Mouse (Mus musculus) CD4-positive, CD25-positive, alpha-beta regulatory T cell, adult 2 months (primary cell): ENCODE measurements around the gene Lrrc15.

Experiments used
- DNase-seq: peaks from one replicate; pipeline ENCODE4 v3.0.0-alpha.2; 2012; ENCODE audit warnings: low read depth, low spot score

Lrrc15 gene

DNA sequence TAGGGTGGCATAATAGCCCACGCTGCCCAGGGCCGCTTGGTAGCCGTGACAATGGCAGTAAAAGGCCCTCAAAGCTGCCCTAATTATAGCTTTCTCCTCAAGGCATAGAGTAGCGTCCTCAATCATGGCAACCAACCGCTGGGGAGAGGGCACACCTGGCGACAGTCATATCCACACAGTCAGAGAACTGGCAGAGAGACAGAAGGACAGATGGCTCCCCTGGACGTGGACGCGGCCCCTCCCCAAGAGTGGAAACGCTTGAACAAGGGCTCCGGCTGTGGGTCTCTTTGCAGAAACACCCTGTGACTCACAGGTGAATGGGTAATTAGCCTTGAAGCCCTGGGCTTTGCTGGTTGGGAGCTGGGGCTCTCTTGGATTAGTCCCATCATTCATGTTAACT lies 4.7 kb downstream of the Lrrc15 start:
- no peak for DNase-seq

DNA sequence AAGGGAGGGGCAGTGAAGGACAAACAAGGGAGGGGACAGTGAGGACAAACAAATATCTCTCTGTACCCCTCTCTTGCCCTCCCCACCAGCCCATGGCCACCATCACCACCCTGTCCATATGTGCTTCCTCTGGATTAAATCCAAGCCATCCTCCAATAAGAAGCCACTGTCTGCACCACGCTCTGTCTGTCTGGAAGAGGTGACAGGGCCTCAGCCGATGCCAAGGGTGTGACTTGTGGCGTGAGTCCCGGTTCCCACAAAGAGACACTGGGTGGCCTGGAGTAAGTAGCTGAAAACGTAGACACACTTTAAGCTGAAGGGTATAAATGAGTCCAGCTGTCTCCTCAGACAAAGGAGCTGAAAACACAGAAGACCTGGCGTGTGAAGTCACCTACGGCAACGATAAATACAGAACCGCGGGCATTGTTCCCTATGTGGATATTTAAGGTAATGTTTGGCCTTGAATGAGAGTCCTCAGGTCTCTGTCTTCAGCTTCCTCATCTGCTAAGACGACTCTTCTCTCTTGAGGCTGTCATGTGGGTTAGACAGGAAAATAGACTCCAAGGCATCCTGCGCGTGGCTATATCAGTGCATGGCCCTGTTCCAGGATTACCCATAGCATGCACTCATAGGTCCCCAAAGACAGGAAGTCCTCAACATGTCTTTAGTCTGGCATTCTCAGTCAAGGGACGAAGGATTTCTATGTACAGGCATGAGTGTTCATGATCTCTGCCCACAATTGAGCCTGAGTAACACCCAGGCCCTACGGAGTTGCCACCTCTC lies 7.3 kb downstream of the Lrrc15 start:
- DNase-seq, result no peak

DNA sequence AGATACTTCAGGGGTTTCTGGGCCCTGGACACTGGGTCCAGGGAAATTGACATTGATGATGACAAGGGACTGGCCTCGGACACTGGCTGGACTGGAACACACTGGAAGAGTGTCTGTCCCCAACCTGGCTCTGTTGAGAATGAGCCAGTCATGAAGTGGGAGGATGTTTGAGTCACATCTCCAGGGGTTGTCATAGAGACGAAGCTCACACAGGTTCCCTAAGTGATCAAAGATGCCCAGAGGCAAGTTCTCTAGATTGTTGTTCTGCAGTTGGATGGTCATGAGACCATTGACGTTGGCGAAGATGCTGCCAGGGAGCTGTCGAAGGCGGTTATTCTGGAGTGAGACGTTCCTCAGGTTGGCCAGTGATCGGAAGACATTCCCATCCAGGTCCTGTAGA lies 10.0 kb downstream of the Lrrc15 start:
- DNase-seq, result no peak

DNA sequence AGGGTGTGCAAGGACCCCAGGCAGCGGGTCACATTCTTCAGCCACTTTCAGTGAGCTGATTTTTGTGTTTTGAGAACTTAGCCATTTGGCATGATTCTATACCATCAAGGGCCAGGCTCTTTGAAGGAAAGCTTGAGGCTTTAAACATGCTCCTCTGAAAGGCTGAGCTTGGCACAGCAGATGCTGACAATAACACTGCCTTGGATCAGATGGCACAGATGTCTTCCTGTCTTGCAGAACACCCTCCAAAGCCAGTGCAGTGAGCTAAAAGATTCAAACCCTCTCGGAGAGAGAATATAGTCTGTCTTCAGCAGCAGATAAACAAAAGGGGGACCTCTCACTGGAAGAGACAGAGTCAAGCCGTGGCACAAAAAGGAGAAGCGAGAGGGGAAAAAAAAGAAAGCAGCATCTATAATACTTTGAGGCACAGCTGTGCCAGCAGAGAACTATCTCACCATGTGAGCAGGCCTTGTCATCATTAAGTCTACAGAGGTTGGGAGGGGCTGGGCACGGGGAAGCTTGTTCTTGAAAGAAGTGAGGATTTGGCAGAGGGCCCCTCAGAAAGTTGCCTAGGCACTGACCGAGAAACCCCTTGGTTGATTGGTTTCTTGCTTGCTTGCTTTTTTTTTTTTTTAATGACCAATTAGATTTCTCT lies 11.0 kb downstream of the Lrrc15 start:
- DNase-seq, result no peak

DNA sequence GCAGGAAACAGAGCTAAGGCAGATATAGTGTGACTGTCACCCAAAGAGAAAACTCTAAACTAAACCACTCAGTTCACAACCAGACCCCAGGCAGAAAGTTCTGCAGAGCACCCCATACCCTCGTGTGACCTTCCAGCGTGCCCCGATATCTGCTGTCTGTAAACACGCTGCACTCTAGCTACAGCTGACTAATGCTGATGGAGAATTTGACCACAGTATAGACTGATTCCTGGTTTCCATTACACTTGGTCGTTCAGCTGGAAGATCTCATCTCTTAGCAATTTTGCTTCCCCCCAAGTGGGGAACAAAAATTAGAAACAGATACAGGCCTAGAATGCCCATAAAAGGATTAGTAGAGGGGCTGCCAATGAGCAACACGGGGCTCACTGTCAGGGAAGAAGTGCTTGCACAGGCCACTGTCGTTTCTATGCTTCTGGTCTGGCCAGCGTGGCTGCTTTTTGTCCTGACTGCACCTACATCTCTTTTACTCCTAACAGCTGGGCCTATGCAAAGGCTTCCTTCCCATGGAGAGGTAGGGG lies 11.8 kb downstream of the Lrrc15 start:
- no peak for DNase-seq

DNA sequence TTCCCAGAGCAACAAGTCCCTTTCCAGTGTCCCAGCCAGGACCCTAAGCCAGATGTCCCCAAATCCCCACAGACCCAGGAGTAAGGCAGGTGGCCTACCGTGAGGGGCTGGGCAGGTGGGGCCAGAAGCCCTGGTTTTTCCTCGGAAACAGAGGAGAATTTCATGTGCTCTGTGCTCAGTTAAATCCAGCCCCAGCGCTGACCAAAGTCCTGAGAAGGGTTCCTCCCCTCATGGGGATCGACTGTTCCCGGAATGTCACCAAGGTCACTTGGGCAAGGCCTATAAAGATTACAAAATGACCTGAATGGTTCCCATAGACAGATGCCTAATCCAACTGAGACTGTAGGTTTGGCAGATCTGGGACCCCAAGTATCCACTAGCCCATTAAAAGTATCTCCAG lies 15.7 kb downstream of the Lrrc15 start, which contains the start of gene Cpn2:
Gene Cpn2 (minus strand): TSS at position 141 of the 400 bp plus-strand sequence.
- DNase-seq, result no peak

DNA sequence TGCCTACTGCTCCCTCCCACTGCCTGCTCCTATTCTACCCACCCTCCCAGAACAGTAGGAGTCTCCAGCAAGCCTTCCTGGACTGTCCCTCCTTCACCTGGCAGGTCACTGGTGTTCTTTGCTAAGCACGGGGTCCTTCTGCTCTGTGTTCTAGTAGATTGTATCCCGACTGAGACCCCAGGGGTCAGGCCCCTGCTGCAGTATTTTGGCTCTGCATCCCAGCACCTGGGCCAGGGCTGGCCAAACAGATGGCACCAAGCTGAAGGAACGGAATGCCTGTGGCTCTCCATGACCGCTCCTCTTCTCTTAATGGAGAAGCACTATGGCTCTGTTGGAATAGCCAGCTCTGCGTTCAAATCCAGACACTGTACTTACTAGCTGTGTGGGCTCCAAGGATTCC lies 16.5 kb downstream of the Lrrc15 start:
- DNase-seq, result no peak

DNA sequence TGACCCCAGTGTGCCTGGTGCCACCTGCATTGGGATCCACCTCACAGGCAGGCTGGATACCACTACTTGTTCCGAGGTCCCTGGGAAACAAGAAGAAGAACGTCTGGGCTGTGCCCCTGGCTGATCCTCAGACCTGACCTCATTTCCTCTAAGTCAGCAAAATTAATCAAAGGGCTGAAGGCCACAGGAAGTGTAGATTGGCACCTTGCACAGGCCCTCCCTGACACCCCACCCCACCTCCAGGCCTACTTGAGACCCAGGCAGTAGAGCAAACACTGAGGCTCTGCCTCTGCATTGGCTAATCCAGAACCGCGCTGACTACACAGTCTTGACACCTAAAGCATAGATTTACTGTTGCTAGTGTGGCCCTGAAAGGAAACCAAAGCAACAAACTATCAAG lies 17.4 kb downstream of the Lrrc15 start:
- no peak for DNase-seq

DNA sequence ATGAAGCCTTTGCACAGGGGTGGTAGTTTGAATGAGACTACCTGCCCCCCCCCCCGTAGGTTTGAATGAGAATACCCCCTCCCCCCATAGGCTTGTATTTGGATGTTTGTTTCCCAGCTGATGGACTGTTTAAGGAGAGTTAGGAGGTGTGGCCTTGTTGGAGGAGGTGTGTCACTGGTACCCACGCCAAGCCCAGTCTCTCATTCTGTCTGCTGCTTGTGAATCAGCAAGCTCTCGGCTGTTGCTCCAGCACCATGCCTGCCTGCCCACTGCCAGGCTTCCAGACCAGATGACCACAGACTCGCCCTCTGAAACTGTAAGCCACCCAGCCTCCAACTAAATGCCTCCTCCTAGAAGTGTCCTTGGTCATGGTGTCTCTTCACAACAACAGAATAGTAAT lies 19.9 kb downstream of the Lrrc15 start:
- no peak for DNase-seq

DNA sequence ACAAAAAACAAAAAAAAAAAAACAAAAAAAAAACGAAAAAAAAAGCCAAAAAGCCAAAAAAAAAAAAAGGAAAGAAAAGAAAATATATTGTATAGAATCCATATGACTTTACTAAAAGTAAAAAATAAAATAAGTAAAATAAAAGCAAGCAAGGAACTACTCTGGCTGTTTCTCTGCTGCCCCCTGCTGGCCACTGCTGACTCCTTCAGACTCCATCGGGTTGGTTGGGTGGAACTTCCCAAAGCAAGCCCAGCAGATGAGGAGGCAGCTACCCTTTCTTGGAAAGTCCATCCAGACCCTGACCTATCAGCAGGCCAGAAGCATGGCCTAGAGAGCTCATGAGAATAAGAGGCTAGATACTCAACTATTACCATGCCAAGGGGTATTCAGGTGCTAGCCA lies 20.4 kb downstream of the Lrrc15 start:
- DNase-seq, result peak; percentile 85

DNA sequence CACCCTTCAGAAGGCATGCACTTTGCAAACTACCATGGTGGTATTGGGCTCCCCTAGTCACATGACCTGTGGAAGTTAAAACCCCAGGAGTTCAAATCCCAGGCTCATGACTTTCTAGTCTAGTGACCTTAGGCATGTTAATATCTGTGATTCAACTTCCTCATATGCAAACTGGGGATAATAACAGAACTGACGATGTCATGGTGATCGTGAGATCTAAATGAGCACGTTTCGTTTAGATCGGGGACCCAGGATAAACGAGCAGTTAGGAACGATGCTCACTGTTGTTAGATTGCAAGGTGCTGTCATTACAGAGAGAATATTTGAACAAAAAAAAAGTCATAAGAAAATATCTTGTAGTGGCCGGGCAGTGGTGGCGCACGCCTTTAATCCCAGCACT lies 20.9 kb downstream of the Lrrc15 start:
- DNase-seq, result no peak

DNA sequence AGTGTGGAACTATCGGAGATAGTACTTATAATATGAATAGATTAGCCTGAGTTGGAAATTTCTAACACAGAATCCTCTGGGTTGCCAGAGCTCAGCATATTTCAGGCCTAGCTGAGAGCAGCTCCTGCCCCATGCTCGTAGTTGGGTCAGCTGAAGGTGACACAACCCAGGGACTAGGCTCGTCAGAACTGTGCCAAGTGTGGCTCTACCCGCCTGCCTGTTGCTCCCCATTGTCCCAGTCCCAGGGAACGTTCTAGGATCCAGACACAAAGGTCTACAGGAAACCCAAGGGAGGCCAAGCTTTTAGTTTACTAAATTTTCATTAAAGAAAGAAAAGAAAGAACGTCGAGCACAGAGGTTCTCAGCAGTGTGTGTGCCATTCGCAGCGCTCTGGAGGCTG lies 21.7 kb downstream of the Lrrc15 start:
- no peak for DNase-seq

DNA sequence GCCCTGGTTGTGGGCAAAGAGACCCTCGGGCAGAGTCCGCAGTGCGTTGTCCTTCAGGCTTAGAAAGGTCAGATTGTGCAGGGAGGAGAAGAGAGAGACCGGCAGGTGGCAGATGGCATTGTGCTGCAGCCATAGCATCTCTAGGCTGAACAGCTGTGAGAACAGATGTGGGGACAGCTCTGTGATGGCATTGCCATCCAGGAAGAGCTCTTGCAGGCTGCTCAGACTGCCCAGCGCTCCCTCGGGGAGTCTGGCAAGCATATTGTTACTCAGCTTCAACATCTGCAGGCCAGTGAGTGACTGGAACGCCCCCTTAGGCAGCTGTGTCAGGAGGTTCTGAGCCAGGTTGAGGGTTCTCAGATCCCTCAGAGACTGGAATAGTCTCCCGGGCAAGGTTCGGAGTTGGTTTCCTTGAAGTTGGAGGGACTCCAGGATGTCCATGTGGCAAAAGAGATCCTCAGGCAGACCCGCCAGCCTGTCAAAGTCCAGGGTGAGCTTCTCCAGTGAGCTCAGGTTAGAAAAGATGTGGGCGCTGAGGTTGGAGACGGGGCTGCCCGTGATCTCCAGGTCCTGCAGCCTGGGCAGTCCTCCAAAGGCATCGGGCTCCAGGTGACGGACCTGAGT lies 22.9 kb downstream of the Lrrc15 start:
- no peak for DNase-seq

DNA sequence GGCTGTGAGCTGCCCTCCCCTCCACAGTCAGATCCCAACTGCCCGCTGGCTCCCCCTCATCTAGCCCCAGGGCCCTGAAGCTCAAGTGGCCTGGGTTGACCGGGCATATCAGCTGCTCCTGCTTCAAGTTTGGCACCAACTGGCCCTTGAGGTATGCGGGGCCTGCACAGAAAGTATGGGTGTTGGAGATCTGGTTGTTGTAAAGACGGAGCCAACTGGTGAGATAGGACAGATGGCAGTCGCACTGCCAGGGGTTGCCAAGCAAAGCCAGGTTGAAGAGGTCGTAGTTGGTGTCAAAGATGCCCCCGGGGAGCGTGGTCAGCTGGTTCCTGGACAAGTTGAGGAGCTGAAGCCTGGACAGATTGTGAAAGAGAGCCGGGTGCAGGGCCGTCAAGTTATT lies 23.6 kb downstream of the Lrrc15 start:
- no peak for DNase-seq

DNA sequence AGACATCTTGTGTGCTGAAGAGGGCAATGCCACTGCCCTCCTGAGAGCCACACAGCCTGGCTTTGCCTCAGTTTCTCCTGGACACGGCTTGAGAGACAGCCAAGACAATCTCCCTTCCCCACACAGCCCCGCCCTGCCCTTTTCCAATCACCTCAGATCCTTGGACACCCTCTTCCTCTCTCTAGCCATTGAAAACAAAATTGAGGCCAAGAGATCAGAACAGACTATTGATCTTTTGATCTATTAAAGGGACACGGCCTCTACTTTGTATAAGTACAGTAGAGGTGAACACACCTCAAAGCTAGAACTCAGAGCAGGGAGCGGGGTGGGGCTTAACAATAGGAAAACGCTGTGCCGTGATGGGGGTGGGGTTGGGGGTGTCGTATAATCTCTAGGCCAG lies 24.6 kb downstream of the Lrrc15 start:
- DNase-seq, result no peak

DNA sequence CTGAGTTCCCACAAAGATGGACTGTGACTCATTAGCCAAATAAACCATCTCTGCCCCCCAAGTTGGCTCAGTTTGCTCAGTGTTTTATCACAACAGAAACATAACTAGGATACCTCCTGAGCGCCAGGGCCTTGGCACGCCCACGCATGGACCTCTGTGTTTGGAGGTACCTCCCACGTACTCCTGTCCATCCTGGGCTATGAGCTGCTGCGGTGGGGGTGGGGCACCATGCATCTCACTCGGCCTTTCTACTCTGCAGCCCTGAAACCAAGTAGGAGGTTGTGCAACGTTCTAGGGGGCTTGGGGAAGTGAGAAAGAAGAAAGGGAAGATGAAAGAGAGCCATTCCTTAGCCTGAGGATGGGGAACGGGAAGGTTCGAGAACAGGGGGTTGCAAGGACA lies 25.3 kb downstream of the Lrrc15 start:
- no peak for DNase-seq

DNA sequence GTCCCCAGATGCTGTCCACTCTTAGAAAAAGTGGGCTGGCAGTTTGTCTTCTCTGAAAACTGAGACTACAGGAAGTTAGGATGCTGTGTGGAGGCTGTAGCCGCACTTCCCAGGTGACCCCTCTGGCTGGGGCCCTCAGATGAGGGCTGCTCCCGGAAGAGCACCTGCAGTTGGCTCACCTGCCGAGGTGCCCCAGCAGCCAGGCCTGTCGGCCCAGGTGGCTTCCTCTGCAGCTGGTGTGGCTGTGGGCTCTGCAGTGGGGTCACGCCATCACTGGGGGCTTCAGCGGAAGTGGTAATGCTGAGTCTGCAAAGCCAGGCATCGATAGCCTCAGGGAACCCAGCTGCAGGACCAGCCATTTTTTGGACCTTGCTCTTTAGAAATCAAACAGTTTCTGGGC lies 28.0 kb downstream of the Lrrc15 start:
- no peak for DNase-seq

DNA sequence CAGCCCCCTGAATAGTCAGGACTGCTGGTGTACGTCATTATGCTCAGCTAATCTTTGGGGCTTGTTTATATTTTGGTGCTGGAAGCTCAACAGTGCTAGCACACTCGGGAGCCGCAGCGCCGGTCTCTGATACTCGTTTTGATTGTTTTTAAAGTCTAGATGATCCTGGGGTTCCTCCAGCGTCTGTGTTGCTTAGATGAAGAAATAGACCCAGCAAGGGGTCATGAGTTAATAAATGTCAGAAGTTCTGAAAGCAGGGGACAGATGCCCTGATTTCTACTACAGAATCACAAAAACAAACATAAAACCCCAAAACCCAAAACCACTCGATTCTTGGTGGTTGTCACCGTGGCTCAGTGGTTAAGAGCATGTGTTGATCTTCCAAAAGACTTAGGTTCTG lies 29.2 kb downstream of the Lrrc15 start:
- no peak for DNase-seq

DNA sequence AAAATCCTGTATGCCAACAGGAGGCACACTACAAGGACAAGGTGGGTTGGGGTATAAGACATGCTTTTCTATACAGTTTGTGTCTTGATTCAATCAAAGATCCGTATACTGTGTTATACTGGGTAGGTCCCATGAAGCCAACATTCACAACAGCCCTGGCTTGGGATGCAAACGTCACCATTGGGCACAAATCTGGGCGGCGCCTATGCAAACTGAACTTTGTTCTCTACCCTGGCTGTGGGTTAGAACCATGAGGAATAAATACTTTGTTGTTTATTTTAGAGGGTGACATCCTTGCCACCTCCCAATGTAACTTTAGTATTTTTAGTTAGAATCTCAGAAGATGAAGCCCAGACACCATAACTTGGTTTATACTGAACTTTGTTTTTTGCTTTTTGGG lies 29.7 kb downstream of the Lrrc15 start:
- DNase-seq, result no peak

DNA sequence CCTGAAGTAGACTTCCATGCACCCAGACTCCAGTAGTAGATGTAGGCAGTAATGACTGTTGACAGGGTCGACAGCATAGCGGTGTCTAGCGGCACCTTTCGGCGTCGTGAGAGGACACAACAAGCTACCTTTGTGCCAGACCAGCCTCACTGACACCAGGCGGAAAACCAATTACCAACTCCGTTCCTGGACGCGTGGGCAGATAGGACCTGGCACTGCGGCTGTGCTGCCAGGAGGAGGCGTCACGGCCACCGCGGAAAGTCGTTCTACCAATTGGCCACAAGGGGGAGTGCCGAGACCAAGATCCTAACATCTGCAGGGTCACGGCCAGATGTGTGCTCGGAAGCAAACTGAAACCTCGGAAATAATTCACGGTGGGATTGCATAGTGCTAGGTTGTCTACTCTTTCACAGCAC lies 31.0 kb downstream of the Lrrc15 start:
- DNase-seq, result peak; percentile 91

DNA sequence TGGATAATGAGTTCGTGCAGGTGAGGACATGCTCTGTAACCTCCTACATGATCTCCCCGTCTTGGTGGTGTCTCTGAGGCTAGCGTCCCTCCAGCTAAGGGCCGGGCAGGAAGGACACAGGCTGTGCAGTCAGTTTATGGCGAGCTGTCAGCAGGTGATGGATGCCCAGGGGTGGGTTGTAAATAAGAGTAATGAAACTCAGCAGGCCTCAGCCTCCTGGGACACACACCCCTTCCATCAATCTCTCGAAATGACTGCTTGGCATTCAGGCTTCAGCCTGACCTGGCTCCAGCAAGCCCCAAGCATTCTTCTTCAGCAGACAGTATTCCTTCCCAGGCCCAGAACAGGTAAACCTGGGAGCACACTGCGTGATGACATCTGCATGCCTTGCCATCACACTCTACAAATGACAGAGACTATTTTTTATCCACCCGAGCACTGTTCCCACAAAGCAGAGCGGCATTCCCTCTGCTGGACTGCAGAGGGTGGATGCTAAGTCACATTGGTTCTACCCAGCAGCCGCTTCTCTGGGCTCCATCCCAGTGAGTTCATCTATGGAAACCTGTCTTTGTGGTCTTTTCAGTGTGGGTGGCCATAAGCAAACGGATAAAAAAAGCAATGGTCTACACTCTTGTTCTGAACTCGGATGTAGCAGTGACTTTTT lies 38.9 kb downstream of the Lrrc15 start:
- no peak for DNase-seq

DNA sequence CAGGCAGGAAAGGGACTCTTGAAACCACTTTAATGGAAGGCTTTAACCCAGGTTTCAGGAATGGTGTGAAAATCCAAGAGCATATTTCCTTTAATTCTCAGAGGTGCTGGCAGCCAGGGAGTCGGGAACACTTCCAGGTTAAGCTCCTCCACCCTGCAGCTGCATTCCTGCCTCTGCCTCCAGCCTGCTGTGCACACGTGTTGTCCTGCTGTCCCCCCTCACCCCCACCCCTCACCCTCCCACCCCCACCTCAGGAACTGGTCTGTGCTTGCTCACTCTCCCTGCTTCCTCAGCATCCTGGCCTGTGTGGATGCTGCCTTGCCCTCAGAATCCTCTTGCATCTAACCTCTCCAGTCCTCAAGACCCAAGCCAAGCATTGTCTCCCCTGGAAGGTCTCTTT lies 41.4 kb downstream of the Lrrc15 start:
- no peak for DNase-seq
